Mouse (Mus musculus) heart, adult 2 months (tissue): ENCODE measurements around the gene Ctrb1. TPM values are rescaled to one million over a fixed set of nuclear protein-coding genes. Genes with fewer than 3 reads are reported as not detected.

Experiments used
- DNase-seq, 2 experiments: peaks; one replicate each; pipeline ENCODE4 v3.0.0; 2021
- H3K27ac ChIP-seq: fragments of 200-600 bp; 2 replicates; pipeline ENCODE4 v1.8.1; 2022
- H3K27me3 ChIP-seq: fragments of 200-500 bp; 2 replicates; pipeline ENCODE4 v1.6.1; 2012; ENCODE audit warnings: mild to moderate bottlenecking, low read length, inconsistent platforms, mixed read lengths; ENCODE audit not compliant: control insufficient read depth, insufficient read depth
- H3K36me3 ChIP-seq: fragments of 200-500 bp; 2 replicates; pipeline ENCODE4 v1.6.1; 2012; ENCODE audit warnings: low read length, inconsistent platforms; ENCODE audit not compliant: control insufficient read depth, insufficient read depth
- H3K4me1 ChIP-seq: fragments of 200-500 bp; 2 replicates; pipeline ENCODE4 v1.6.1; 2011; ENCODE audit warnings: low read length; ENCODE audit not compliant: control insufficient read depth, insufficient read depth
- H3K4me3 ChIP-seq: fragments of 200-600 bp; 2 replicates; pipeline ENCODE4 v1.8.1; 2022
- H3K79me2 ChIP-seq: fragments of 200-500 bp; replicated peaks from 2 replicates; pipeline ENCODE4 v1.6.1; 2012; ENCODE audit warnings: mild to moderate bottlenecking, inconsistent platforms, low read length, moderate library complexity, mixed read lengths; ENCODE audit not compliant: control insufficient read depth, insufficient read depth
- H3K9ac ChIP-seq: fragments of 200-500 bp; 2 replicates; pipeline ENCODE4 v1.6.1; 2012; ENCODE audit warnings: low read depth, mild to moderate bottlenecking, control low read depth, inconsistent platforms, low read length, mixed read lengths
- CTCF ChIP-seq: fragments of 200-600 bp; IDR thresholded peaks from 2 replicates; pipeline ENCODE4 v1.8.1; 2022; ENCODE audit warnings: antibody characterized with exemption, mild to moderate bottlenecking, moderate library complexity
- EP300 ChIP-seq: fragments of 200-500 bp; IDR thresholded peaks from 2 replicates; pipeline ENCODE4 v1.6.1; 2011; ENCODE audit warnings: low read depth, low read length, control low read depth; ENCODE audit not compliant: insufficient read depth
- POLR2A ChIP-seq: fragments of 200-500 bp; IDR thresholded peaks from 2 replicates; pipeline ENCODE4 v1.6.1; 2011; ENCODE audit warnings: mild to moderate bottlenecking, low read depth, low read length, control low read depth; ENCODE audit not compliant: insufficient read depth
- WGBS: fragments of 180-500 bp; shearing (Covaris S2); methylation state at CpG from one replicate; pipeline ENCODE4 v1.1.7; 2018; 5-methylcytosine and 5-hydroxymethylcytosine counted together
- intact Hi-C: fragments of 180-260 bp; cut with DNase I; formaldehyde crosslinking; loops from one replicate; pipeline ENCODE4 v1.15.1; 2025
- polyA plus RNA-seq: library from polyadenylated mRNA; depleted of rRNA; stranded (reverse); fragments of >200 nt; gene quantifications from 2 replicates; pipeline ENCODE4 v1.2.3, GENCODE M21; 2012
- total RNA-seq, 2 experiments: library from RNA; stranded (reverse); gene quantifications; 2 replicates each; pipeline ENCODE4 v1.2.3; 2021

Ctrb1 gene
- total and polyA plus RNA-seq, 3 experiments, result 0.68 TPM; not detected in 2

DNA sequence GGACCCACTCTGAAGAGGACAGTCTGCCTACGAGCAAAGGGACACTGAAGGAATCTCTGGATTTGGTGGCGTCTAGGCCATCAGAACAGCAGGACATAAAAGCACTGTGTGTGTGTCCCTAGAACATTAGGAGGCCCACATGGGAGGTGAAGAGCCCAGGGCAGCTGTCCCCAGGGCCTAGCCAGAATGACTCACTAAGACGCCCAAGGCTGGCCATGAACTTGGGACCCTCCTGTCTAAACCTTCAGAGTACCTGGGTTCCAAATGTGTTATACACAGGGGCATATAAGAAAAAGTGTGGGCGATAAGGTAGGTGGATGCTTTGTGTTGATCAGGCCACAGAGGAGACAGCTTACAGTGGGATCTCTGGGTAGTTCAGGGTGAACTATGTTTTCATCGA is 9.9 kb upstream of the Ctrb1 start:
- WGBS, result 92% methylated on average over 5 of the region's 5 CpGs
- no peak for TF ChIP-seq EP300
- no peak for TF ChIP-seq POLR2A
- no peak for TF ChIP-seq CTCF
- Histone ChIP-seq H3K79me2 (no peaks in the 10 kb centered on the region), H3K36me3 (no peaks in the 10 kb centered on the region), H3K9ac (no peak overlapping the region), H3K4me3 (no peak overlapping the region), H3K27ac (no peak overlapping the region), H3K4me1 (no peaks in the 10 kb centered on the region), H3K27me3 (no peaks in the 10 kb centered on the region)
- intact Hi-C loops, result no loop called here
- DNase-seq, result no peak

DNA sequence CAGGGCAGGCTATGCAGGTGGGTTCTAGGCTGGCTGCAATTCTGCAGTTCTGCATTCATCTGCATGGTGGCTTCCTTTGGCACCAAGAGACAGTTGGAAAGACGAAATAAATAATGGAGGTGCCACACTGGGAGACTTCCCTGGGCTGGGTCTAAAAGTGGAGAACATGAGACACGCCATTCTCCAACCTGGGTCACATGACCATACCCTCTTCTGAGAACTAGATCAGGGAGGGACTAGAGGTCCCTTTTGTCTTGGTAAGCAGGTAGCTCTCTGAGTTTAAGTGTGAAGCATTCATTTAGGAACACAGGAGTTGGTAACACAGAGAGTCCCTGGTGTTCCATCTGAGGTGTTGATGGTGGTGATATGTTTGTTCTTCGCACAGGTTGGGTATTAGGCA is 9.4 kb upstream of the Ctrb1 start:
- H3K4me3 ChIP-seq, result no peak overlapping the region
- no peaks in the 10 kb centered on the region for H3K27me3 ChIP-seq
- no peaks in the 10 kb centered on the region for H3K79me2 ChIP-seq
- 82% methylated on average over 3 of the region's 3 CpGs for WGBS
- H3K27ac ChIP-seq, result no peak overlapping the region
- no peaks in the 10 kb centered on the region for H3K4me1 ChIP-seq
- H3K36me3 ChIP-seq, result no peaks in the 10 kb centered on the region
- TF ChIP-seq EP300 (no peak), POLR2A (no peak), CTCF (no peak)
- intact Hi-C loops, result no loop called here
- H3K9ac ChIP-seq, result no peak overlapping the region
- no peak for DNase-seq

DNA sequence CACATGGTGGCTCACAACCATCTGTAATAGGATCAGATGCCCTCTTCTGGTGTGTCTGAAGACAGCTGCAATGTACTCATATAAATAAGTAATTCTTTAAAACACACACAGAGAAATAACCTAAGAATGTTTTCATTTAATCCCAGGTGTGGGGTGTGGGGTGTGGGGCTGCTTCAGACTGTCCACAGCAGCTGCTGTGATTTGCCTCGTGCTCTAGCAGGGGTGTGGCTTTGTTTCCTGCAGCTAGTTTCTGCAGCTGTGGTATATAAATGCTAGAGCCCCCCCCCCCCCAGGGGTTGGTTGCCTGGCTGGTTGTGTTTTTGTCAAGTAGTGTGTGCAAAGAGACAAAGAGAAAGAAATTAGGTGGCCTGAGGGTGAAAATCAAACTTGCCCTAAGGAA is 8.2 kb upstream of the Ctrb1 start:
- no peak for DNase-seq
- Histone ChIP-seq H3K27ac (no peak overlapping the region), H3K9ac (no peak overlapping the region), H3K79me2 (no peaks in the 10 kb centered on the region), H3K27me3 (no peaks in the 10 kb centered on the region), H3K4me1 (no peaks in the 10 kb centered on the region), H3K36me3 (no peaks in the 10 kb centered on the region), H3K4me3 (no peak overlapping the region)
- intact Hi-C loops, result no loop called here
- TF ChIP-seq EP300, result no peak
- TF ChIP-seq POLR2A, result no peak
- TF ChIP-seq CTCF, result no peak
- 31% methylated on average over 1 of the region's 1 CpGs for WGBS

DNA sequence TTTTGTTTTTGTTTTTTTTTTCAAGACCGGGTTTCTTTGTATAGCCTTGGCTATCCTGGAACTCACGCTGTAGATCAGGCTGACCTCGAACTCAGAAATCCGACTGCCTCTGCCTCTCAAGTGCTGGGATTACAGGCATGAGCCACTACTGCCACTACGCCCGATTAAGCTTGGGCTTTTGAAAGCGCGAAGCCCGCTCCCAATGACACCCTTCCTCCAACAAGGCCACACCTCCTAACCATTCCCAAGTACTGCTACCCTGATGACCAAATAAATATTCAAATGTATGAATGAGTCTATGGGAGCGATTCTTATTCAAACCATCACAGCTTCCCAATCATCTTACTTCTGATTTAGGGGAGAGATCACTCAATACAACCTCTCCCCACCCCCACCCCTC is 6.8 kb upstream of the Ctrb1 start:
- DNase-seq, result no peak
- Histone ChIP-seq H3K9ac (no peak overlapping the region), H3K79me2 (no peaks in the 10 kb centered on the region), H3K27ac (no peak overlapping the region), H3K4me3 (no peak overlapping the region), H3K4me1 (no peaks in the 10 kb centered on the region), H3K36me3 (no peaks in the 10 kb centered on the region), H3K27me3 (no peaks in the 10 kb centered on the region)
- TF ChIP-seq POLR2A, result no peak
- TF ChIP-seq EP300, result no peak
- TF ChIP-seq CTCF, result no peak
- intact Hi-C loops, result no loop called here
- WGBS, result 86% methylated on average over 10 of the region's 10 CpGs

DNA sequence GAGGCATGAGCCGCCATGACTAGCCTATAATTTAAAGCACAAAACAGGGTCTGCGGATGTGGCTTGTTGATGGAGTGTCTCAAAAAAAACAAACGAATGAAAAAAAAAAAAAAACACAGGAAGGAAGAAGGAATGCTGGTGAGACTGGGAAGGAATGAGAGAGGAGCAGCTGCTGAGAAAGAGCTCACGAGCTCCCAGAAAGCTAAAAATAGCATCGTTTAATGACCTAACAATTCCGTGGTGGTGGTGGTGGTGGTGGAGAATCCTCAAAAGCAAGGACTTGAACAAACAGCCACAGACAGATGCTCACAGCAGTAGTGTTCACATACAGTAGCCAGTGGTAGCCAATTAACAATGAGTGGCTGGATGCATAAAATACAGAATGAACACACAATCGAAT is 4.6 kb upstream of the Ctrb1 start:
- H3K27ac ChIP-seq, result no peak overlapping the region
- H3K4me1 ChIP-seq, result no peaks in the 10 kb centered on the region
- H3K79me2 ChIP-seq, result no peaks in the 10 kb centered on the region
- H3K4me3 ChIP-seq, result no peak overlapping the region
- H3K27me3 ChIP-seq, result no peaks in the 10 kb centered on the region
- TF ChIP-seq EP300, result no peak
- no peak for TF ChIP-seq CTCF
- TF ChIP-seq POLR2A, result no peak
- 33% methylated on average over 7 of the region's 7 CpGs for WGBS
- H3K9ac ChIP-seq, result no peak overlapping the region
- H3K36me3 ChIP-seq, result no peaks in the 10 kb centered on the region
- intact Hi-C loops, result no loop called here
- DNase-seq, result no peak

DNA sequence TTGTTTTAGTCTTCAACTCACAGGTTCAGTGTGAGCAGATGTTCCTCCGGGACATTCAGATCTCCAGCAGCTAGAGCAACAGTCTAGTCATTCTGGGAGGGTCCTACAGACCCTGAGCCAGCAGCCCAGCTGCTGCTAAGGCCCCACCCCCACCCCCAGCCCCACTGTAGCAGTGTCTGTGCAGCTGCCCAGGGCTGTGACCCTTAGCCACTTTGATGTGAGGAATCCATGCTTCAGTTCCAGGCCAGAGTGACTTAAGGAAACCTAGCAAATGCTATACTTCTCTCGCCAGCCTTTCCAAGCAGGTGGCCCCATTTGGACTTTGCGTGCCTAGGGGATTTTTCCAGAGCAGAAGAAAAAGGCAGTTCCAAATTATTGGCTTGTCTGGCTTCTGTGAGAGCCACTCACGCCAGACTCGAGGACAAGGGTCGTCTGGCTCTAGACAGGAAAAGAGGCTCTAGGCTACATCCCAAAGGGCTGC is 2.5 kb upstream of the Ctrb1 start:
- Histone ChIP-seq H3K27me3 (no peaks in the 10 kb centered on the region), H3K9ac (no peak overlapping the region), H3K79me2 (no peaks in the 10 kb centered on the region), H3K27ac (no peak overlapping the region), H3K4me1 (no peaks in the 10 kb centered on the region), H3K36me3 (no peaks in the 10 kb centered on the region), H3K4me3 (no peak overlapping the region)
- WGBS, result 50% methylated on average over 6 of the region's 6 CpGs
- peak in 1 of 2 experiments; percentile 27 for DNase-seq
- TF ChIP-seq CTCF (no peak), EP300 (no peak), POLR2A (no peak)
- intact Hi-C loops, result no loop called here

DNA sequence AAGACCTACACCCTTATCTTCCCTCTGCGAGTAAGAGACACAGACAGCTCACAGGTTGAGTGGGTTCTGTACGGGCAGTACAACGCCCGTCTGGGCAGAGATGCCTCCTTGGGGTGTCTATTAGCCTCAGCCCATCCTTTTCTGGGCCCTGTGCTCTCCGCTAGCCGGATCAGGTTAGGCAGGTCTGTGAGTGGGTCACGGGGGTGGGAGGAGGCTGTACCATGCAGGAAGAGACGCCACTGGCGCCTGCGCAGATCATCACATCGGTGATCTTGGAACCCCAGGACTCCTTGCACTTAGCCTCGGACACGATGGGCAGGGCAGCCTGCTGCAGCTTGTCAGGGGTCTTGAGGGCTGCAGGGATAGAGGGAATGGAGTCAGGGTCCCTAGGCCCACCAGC is 3.9 kb downstream of the Ctrb1 start:
- Histone ChIP-seq H3K79me2 (no peaks in the 10 kb centered on the region), H3K4me1 (no peaks in the 10 kb centered on the region), H3K36me3 (no peaks in the 10 kb centered on the region), H3K27ac (no peak overlapping the region), H3K9ac (no peak overlapping the region), H3K27me3 (no peaks in the 10 kb centered on the region), H3K4me3 (no peak overlapping the region)
- DNase-seq, result no peak
- TF ChIP-seq POLR2A (no peak), EP300 (no peak), CTCF (no peak)
- WGBS, result 84% methylated on average over 13 of the region's 13 CpGs
- intact Hi-C loops, result no loop called here
